Mouse (Mus musculus): ENCODE results near the gene Slc6a3. TPM values are rescaled to one million over a fixed set of nuclear protein-coding genes. Genes with fewer than 3 reads are reported as not detected.

Slc6a3 gene
- polyA plus RNA-seq, 2 experiments = 0.59 to 0.75 TPM

DNA sequence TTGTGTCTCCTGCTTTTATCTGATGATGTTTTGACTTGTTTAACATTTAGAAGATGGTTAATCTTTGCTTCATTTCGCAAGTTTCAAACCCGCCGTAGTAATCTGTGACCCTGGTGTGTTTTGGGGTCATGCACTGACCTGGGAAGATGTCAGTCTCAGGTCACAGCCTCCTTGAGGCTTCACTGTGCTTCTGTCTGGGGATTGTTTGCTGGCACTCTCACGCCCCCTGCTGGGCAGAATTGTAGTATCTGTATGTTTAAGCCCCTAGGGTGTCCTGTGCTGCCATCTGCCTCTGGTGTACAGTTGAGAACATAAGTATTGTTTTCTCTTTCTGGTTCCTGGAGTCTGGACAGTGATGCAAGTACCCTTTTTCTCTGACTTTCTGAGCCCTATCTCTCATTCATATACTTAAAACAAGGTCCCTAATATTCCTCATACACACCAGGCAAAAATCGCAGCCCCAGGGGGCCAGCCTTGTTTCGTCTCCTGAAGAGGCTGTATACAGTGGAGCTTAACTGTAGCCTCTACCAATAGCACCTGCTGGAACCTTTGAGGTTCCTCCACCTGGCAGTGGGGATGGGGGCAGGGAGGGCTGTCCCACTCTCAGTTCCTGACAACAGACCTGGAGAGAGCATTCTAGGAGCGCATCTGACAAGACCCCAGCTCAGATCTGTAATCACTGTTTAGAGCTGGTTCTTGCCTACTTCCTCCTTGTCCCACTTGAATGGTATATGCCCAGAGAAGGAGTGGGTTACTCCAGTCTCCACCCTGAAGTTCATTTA, 30.7 kb upstream of the Slc6a3 start:
- no peaks in the 10 kb centered on the region for H3K9me3 ChIP-seq (ENCODE audit: control insufficient read depth, low read length)
- H3K36me3 ChIP-seq (replicated peaks; ENCODE audit: control insufficient read depth, insufficient read depth, low read depth) = peaks cover 99% of the 10 kb centered on the region
- ATAC-seq (ENCODE audit: insufficient read depth) = peak; percentile 62
- no peak overlapping the region for H3K4me2 ChIP-seq (ENCODE audit: low read depth)
- no peak overlapping the region for H3K4me3 ChIP-seq (ENCODE audit: insufficient read depth in 1 of 2, low read depth in 2 of 2, low read length in 2 of 2)
- no peaks in the 10 kb centered on the region for H3K27me3 ChIP-seq (ENCODE audit: control insufficient read depth, insufficient read depth, low read length)
- H3K9ac ChIP-seq (replicated peaks) = no peak overlapping the region
- 66% methylated on average over 7 of the region's 7 CpGs for WGBS (ENCODE audit: insufficient replicate concordance)
- TF ChIP-seq CTCF (IDR thresholded peaks at IDR 0.05; ENCODE audit: low read depth) (peak; percentile 94), EP300 (IDR thresholded peaks at IDR 0.05; ENCODE audit: low read depth) (no peak)
- no peak overlapping the region for H3K27ac ChIP-seq
- H3K4me1 ChIP-seq (replicated peaks; ENCODE audit: control insufficient read depth in 2 of 2, insufficient read depth in 2 of 2, low read length in 1 of 2) = peaks cover 2 to 8% of the 10 kb centered on the region in 2 experiments
- peak; percentile 48 to 58 (median 57) for DNase-seq (ENCODE audit: low read depth in 3 of 3, low spot score in 3 of 3)

DNA sequence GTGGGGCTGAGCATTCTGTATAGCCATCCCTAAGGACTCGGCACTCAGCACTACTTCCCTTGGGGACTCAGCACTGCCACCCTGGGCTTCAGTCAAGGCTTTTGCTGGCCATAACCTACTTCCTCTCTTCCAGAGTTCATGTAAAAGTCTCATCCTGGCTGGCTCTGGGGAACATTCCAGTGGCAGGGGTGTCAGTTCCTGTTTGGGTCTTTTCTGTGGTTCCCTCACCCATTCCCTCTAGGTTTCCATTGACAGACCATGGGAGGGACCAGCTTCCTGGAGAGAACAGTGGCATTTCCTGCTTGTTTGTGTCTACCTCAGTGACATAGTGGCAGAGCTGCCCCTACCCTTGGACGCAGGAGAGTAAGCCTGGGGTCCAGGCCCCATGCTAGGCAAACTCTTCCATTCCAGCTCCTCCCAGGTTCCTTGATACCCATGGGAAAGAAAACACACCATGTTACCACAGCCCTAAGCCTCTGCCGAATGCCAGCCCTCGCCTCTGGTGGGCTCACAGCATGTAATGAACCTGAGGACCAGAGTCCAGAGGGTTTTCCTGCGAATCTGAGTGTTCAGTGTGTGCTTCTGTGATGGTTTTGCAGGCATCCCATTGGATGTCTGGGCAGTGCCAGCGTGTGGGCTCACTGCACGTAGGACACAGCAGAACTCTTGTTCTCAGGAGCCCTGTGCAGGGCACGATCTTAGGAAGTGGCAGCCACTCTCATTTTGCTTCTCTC, 27.6 kb upstream of the Slc6a3 start:
- TF ChIP-seq CTCF (IDR thresholded peaks at IDR 0.05; ENCODE audit: low read depth) = no peak
- no peak for TF ChIP-seq EP300 (IDR thresholded peaks at IDR 0.05; ENCODE audit: low read depth)
- no peak overlapping the region for H3K4me2 ChIP-seq (ENCODE audit: low read depth)
- H3K4me3 ChIP-seq (ENCODE audit: insufficient read depth in 1 of 2, low read depth in 2 of 2, low read length in 2 of 2) = no peak overlapping the region
- H3K4me1 ChIP-seq (replicated peaks; ENCODE audit: control insufficient read depth in 2 of 2, insufficient read depth in 2 of 2, low read length in 1 of 2) = no peaks in the 10 kb centered on the region
- no peaks in the 10 kb centered on the region for H3K27me3 ChIP-seq (ENCODE audit: control insufficient read depth, insufficient read depth, low read length)
- H3K9me3 ChIP-seq (ENCODE audit: control insufficient read depth, low read length) = no peaks in the 10 kb centered on the region
- DNase-seq (ENCODE audit: low read depth in 3 of 3, low spot score in 3 of 3) = no peak
- no peak overlapping the region for H3K9ac ChIP-seq (replicated peaks)
- 91% methylated on average over 8 of the region's 8 CpGs for WGBS (ENCODE audit: insufficient replicate concordance)
- ATAC-seq (ENCODE audit: insufficient read depth) = no peak
- H3K27ac ChIP-seq = no peak overlapping the region
- H3K36me3 ChIP-seq (replicated peaks; ENCODE audit: control insufficient read depth, insufficient read depth, low read depth) = peaks cover 100% of the 10 kb centered on the region

DNA sequence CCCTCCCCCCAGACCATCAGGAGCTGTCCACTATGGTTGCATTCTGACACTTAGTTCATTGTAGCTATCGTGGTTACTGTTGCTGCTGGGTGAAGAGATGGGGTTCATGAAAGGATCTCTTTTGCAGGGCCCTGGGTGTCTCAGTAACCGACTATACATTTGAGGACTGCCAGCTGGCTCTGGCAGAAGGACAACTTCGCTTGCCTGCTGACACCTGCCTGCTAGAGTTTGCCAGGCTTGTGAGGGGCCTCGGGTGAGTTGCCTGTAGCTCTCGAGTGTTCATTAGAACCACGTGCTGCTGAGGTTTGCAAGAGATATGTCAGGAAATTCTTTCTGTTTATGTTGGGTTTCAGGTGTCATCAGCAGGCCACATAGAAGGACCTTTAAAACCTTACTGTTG, 26.7 kb upstream of the Slc6a3 start:
- H3K27me3 ChIP-seq (ENCODE audit: control insufficient read depth, insufficient read depth, low read length) = no peaks in the 10 kb centered on the region
- H3K4me1 ChIP-seq (replicated peaks; ENCODE audit: control insufficient read depth in 2 of 2, insufficient read depth in 2 of 2, low read length in 1 of 2) = no peaks in the 10 kb centered on the region
- H3K9me3 ChIP-seq (ENCODE audit: control insufficient read depth, low read length) = no peaks in the 10 kb centered on the region
- peaks cover 100% of the 10 kb centered on the region for H3K36me3 ChIP-seq (replicated peaks; ENCODE audit: control insufficient read depth, insufficient read depth, low read depth)
- H3K27ac ChIP-seq = no peak overlapping the region
- no peak for TF ChIP-seq EP300 (IDR thresholded peaks at IDR 0.05; ENCODE audit: low read depth)
- no peak for TF ChIP-seq CTCF (IDR thresholded peaks at IDR 0.05; ENCODE audit: low read depth)
- no peak overlapping the region for H3K9ac ChIP-seq (replicated peaks)
- DNase-seq (ENCODE audit: low read depth in 3 of 3, low spot score in 3 of 3) (no peak), ATAC-seq (ENCODE audit: insufficient read depth) (no peak)
- no peak overlapping the region for H3K4me3 ChIP-seq (ENCODE audit: insufficient read depth in 1 of 2, low read depth in 2 of 2, low read length in 2 of 2)
- 82% methylated on average over 6 of the region's 6 CpGs for WGBS (ENCODE audit: insufficient replicate concordance)
- no peak overlapping the region for H3K4me2 ChIP-seq (ENCODE audit: low read depth)

DNA sequence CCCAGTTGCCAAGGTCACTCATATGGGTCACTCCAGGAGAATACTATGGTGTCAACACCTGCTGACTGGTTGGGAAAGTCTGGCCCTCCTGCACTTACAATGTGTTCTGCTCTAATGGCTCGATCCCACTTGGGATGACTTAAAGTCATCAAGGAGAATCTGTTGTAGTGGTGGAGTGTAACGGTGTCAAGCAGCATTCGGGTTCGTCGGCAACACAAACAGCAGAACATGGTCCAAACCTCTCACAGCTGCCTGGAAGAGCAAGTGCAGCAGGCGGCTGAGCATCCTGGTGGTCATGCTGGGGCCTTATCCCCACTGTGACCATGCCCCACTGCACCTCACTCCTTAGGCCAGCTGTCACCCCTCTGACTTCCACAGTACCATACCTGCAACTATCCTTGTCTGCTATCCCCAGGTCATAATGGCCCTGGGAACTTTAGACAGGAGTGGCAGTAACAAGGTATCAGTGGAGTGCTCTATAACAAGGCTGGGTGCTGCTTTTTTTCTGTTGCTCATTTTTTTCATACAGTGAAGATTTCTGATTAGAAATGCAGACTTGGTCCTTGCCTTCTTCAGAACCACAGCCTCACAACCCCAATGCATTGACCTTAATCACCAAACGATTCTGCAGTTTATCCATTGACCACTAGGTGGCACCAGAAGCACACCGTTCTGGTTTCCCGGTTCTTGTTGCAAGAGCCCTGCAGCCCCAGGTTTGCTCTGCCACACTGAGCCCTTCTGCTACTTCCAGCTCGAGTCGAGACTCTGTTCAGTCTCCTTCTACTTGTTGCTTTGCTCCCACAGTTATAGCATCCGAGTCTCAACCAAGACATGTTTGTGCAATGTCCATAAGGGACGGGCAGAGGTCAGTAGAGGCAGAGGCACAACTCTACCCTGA, 23.5 kb upstream of the Slc6a3 start:
- WGBS (ENCODE audit: insufficient replicate concordance) = 59% methylated on average over 13 of the region's 13 CpGs
- DNase-seq (ENCODE audit: low read depth in 3 of 3, low spot score in 3 of 3) (peak in 2 of 3 experiments; percentile 54 to 61), ATAC-seq (ENCODE audit: insufficient read depth) (peak; percentile 29)
- Histone ChIP-seq H3K9me3 (ENCODE audit: control insufficient read depth, low read length) (no peaks in the 10 kb centered on the region), H3K9ac (replicated peaks) (no peak overlapping the region; the same call in 1 of the 2 replicates), H3K4me2 (ENCODE audit: low read depth) (no peak overlapping the region), H3K27ac (no peak overlapping the region), H3K36me3 (replicated peaks; ENCODE audit: control insufficient read depth, insufficient read depth, low read depth) (peaks cover 88% of the 10 kb centered on the region), H3K27me3 (ENCODE audit: control insufficient read depth, insufficient read depth, low read length) (no peaks in the 10 kb centered on the region), H3K4me1 (replicated peaks; ENCODE audit: control insufficient read depth in 2 of 2, insufficient read depth in 2 of 2, low read length in 1 of 2) (no peaks in the 10 kb centered on the region), H3K4me3 (ENCODE audit: insufficient read depth in 1 of 2, low read depth in 2 of 2, low read length in 2 of 2) (no peak overlapping the region)
- TF ChIP-seq EP300 (IDR thresholded peaks at IDR 0.05; ENCODE audit: low read depth) = no peak
- peak; percentile 94 for TF ChIP-seq CTCF (IDR thresholded peaks at IDR 0.05; ENCODE audit: low read depth)
